Mouse (Mus musculus): ENCODE data around the gene Bahd1. TPM values are rescaled to one million over a fixed set of nuclear protein-coding genes. Genes with fewer than 3 reads are reported as not detected.

Bahd1 gene
- polyA plus RNA-seq, 1 experiment from 2014 or later: 2.8 TPM

DNA sequence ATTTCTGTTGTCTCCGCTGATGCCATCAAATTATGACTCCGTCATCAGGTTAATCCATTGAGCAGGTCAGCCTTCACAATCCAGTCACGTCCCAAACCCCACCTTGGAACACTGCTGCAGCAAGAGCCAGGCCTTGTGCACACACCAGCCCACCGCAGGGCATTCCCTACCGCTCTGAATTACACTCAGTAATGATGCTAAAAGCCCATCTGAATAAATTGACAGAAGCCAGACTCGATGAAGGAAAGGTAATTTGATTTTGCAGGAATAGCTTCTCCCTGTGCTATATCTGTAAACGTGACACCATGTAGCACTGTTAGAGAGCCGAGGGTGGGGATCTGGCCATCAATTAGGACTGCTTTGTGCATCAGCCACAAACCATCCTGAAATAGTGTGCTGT, 24.9 kb upstream of the Bahd1 start:
- no peak for ATAC-seq (ENCODE audit: low read depth)
- WGBS: 91% methylated on average over 8 of the region's 8 CpGs

DNA sequence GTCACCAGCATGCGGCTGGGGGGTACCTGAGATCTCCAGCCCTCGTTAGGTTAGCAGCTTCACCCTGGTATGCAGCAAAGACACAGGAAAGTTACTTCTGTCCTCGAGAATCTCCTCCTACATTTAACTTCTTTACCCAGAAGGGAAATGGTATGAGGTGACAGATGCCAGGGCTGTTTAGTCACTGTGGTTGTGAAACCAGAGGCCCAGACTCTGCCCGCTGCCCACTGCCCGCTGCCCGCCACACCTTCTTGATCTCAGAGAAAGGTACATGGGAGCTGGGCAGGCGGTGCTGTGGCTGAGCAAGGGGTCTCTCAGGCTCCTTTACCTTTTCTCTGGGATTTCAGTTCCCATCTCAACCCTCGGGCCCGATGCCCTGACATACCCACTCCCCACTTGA, 23.7 kb upstream of the Bahd1 start:
- 92% methylated on average over 9 of the region's 9 CpGs for WGBS
- Histone ChIP-seq H3K27ac (ENCODE audit: low read length) (no peak overlapping the region), H3K4me3 (ENCODE audit: low read length) (no peak overlapping the region), H3K4me1 (replicated peaks; ENCODE audit: control insufficient read depth, insufficient read depth, low read length) (peaks cover 5% of the 10 kb centered on the region; the same call in 1 of the 2 replicates), H3K4me2 (ENCODE audit: low read depth, low read length) (no peak overlapping the region), H3K36me3 (ENCODE audit: control insufficient read depth, insufficient read depth, low read length) (peaks cover 20% of the 10 kb centered on the region), H3K9ac (ENCODE audit: low read length) (no peak overlapping the region), H3K27me3 (ENCODE audit: control insufficient read depth, insufficient read depth, low read depth, low read length) (no peaks in the 10 kb centered on the region), H3K9me3 (ENCODE audit: control insufficient read depth, low read length) (no peaks in the 10 kb centered on the region)
- no peak for ATAC-seq (ENCODE audit: low read depth)

More for the DNA sequence above, 24.9 kb upstream of the Bahd1 start:
- H3K27me3 ChIP-seq (ENCODE audit: control insufficient read depth, insufficient read depth, low read depth, low read length): no peaks in the 10 kb centered on the region
- peaks cover 18% of the 10 kb centered on the region for H3K36me3 ChIP-seq (ENCODE audit: control insufficient read depth, insufficient read depth, low read length)
- H3K9me3 ChIP-seq (ENCODE audit: control insufficient read depth, low read length): no peaks in the 10 kb centered on the region
- no peak overlapping the region for H3K27ac ChIP-seq (ENCODE audit: low read length)
- peaks cover 15% of the 10 kb centered on the region; the same call in 1 of the 2 replicates for H3K4me1 ChIP-seq (replicated peaks; ENCODE audit: control insufficient read depth, insufficient read depth, low read length)
- H3K4me2 ChIP-seq (ENCODE audit: low read depth, low read length): no peak overlapping the region
- no peak overlapping the region for H3K4me3 ChIP-seq (ENCODE audit: low read length)
- H3K9ac ChIP-seq (ENCODE audit: low read length): no peak overlapping the region

DNA sequence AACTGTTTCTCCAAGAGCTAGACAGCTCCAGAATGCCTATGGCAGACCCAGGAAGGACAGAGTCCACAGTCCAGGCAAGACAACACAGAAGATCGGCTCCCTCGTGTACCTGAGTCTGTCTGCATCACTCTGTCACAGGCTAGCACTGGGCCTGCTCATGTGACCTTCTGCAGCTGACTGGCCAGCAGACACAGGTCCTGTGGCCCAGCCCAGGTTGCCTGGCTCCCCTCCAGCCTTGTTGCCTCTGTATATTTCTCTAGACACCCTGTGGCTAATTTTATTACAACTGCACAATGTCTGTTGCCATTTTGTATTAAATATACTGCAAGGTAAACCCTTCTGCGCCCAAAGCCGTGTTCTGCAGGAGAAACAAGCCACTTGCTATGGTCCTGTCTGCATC, 19.2 kb upstream of the Bahd1 start:
- Histone ChIP-seq H3K4me2 (ENCODE audit: low read depth, low read length) (no peak overlapping the region), H3K36me3 (ENCODE audit: control insufficient read depth, insufficient read depth, low read length) (peaks cover 13% of the 10 kb centered on the region; the same call in 1 of the 2 replicates), H3K9me3 (ENCODE audit: control insufficient read depth, low read length) (no peaks in the 10 kb centered on the region), H3K27ac (ENCODE audit: low read length) (no peak overlapping the region), H3K27me3 (ENCODE audit: control insufficient read depth, insufficient read depth, low read depth, low read length) (peaks cover 14% of the 10 kb centered on the region), H3K9ac (ENCODE audit: low read length) (no peak overlapping the region), H3K4me1 (replicated peaks; ENCODE audit: control insufficient read depth, insufficient read depth, low read length) (no peaks in the 10 kb centered on the region; the same call in 1 of the 2 replicates), H3K4me3 (ENCODE audit: low read length) (no peak overlapping the region)
- no peak for ATAC-seq (ENCODE audit: low read depth)
- 77% methylated on average over 4 of the region's 4 CpGs for WGBS

DNA sequence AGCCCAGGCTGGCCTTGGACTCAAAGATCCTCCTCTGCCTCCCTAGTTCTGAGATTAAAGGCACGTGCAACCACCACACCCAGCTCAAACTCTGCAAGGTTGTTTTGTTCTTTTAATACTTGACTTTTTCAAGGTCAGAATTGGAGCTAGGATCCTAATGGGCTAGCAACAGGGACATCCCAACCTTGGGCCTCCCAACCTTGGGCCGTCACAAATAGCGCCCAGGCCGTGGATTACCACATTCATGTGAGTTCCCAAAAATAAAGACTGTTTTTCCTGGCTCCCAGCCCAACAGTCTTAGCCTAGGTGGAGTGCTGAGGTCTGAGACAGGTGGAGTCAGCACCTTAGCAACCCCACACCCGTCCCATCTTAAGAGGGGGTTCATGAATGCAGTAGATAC, 18.2 kb upstream of the Bahd1 start:
- Histone ChIP-seq H3K27me3 (ENCODE audit: control insufficient read depth, insufficient read depth, low read depth, low read length) (peaks cover 20% of the 10 kb centered on the region), H3K4me2 (ENCODE audit: low read depth, low read length) (no peak overlapping the region), H3K36me3 (ENCODE audit: control insufficient read depth, insufficient read depth, low read length) (peaks cover 13% of the 10 kb centered on the region; the same call in 1 of the 2 replicates), H3K9ac (ENCODE audit: low read length) (no peak overlapping the region), H3K27ac (ENCODE audit: low read length) (no peak overlapping the region), H3K9me3 (ENCODE audit: control insufficient read depth, low read length) (no peaks in the 10 kb centered on the region), H3K4me1 (replicated peaks; ENCODE audit: control insufficient read depth, insufficient read depth, low read length) (no peaks in the 10 kb centered on the region; the same call in 1 of the 2 replicates), H3K4me3 (ENCODE audit: low read length) (no peak overlapping the region)
- 85% methylated on average over 5 of the region's 5 CpGs for WGBS
- ATAC-seq (ENCODE audit: low read depth): no peak

DNA sequence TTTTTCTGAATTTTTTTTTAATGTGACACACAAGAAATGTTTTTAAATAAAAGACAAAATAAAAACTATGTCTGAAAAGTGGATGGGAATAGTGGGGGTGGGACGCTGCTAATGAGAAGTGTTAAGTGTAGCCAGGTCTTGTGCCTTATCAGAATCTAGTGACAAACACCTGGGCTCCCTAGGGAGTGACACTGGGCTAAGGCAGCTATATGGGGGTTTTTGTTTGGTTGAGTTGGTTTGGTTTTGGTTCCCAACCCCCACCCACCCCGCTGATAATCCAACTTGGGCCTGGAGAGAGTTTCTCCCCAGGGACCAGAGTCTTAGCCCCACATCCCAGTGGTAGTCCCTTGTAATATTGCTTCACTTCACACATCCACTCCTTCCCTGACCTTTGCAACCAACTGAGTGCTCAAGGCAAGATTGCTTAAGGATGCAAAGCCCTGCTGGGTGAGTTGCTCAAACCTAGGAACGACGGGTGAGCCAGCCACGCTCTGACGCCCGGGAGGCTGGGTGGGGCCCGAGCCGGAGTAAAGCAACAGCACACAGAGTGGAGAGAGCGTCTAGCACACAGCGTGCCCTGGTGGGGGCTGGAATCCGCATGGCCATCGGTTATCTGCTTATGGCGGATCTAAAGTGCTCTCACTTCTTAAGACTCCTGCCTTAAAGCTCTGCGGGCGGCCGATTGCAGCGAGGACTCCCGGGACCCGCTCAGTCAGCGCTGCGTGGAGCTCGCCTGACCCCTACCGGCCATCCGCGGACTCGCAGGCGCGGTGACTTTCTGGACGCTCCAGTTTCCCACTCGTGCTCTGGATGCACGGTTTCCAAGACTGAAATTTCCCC, 17.1 kb upstream of the Bahd1 start:
- Histone ChIP-seq H3K36me3 (ENCODE audit: control insufficient read depth, insufficient read depth, low read length) (peaks cover 5% of the 10 kb centered on the region; the same call in 1 of the 2 replicates), H3K4me2 (ENCODE audit: low read depth, low read length) (peak overlapping the region; percentile 67), H3K9me3 (ENCODE audit: control insufficient read depth, low read length) (no peaks in the 10 kb centered on the region), H3K4me1 (replicated peaks; ENCODE audit: control insufficient read depth, insufficient read depth, low read length) (peaks cover 4% of the 10 kb centered on the region), H3K27ac (ENCODE audit: low read length) (peak overlapping the region; percentile 10; the same call in 1 of the 2 replicates), H3K4me3 (ENCODE audit: low read length) (peak overlapping the region; percentile 34), H3K9ac (ENCODE audit: low read length) (peak overlapping the region; percentile 64), H3K27me3 (ENCODE audit: control insufficient read depth, insufficient read depth, low read depth, low read length) (peaks cover 25% of the 10 kb centered on the region)
- 3% methylated on average over 32 of the region's 32 CpGs for WGBS
- ATAC-seq (ENCODE audit: low read depth): peak; percentile 91

DNA sequence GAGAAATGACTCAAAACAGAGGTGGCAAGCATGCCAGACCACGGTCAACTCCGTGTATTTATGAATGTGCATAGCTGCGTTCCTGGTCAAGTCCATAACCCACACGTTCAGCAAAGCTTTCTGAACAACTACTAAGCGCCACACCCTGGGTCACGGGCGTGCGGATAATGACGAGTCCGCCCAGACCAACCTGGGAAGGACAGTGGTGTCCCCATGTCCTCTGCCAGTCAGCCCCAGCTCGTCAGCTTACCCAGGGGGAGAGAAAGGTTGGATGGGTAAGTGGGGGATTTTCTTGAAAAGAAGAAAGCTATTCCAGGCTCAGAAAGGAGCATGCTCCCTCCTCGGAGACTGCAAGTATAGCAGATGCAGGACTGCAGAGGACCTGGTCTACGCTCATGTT, 12.7 kb upstream of the Bahd1 start:
- Histone ChIP-seq H3K27me3 (ENCODE audit: control insufficient read depth, insufficient read depth, low read depth, low read length) (peaks cover 25% of the 10 kb centered on the region), H3K27ac (ENCODE audit: low read length) (no peak overlapping the region), H3K4me3 (ENCODE audit: low read length) (no peak overlapping the region), H3K36me3 (ENCODE audit: control insufficient read depth, insufficient read depth, low read length) (no peaks in the 10 kb centered on the region), H3K4me1 (replicated peaks; ENCODE audit: control insufficient read depth, insufficient read depth, low read length) (peaks cover 4% of the 10 kb centered on the region), H3K4me2 (ENCODE audit: low read depth, low read length) (no peak overlapping the region), H3K9ac (ENCODE audit: low read length) (no peak overlapping the region), H3K9me3 (ENCODE audit: control insufficient read depth, low read length) (no peaks in the 10 kb centered on the region)
- no peak for ATAC-seq (ENCODE audit: low read depth)
- 54% methylated on average over 13 of the region's 13 CpGs for WGBS

DNA sequence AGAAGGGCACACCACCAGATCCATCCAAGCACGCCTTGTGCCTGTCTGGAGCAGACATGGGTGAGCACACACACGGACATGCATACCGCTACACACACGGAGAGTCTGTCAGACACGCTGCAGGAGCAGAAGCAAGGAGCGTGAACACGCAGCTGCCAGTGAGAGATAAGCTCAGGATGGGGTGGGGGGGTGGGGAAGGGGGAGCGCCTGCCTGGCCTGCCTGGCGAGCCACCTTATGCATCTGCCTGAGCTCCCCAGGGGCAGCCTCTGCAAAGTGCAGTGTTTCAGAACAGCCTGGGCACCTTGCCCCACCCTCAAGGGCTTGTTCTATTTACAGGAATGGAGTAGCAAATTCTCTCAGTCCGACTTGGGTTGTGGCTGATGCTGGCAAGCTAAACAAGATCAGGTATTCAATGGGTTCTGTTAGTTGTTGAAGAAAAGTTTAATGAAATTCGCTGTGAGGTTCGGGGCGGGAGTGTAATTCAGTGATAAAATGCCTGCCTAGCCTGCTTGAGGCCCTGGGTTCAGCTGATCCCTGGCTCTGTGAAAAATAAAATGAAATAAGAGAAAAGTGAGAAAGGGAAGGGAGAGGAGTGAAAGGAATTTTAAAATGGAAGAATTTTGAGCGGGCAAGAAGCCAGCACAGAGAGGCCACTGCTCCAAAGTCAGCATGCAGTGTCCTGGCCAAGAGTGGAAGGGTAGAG, 12.2 kb upstream of the Bahd1 start:
- H3K27me3 ChIP-seq (ENCODE audit: control insufficient read depth, insufficient read depth, low read depth, low read length): peaks cover 25% of the 10 kb centered on the region
- H3K27ac ChIP-seq (ENCODE audit: low read length): no peak overlapping the region
- no peak overlapping the region for H3K4me3 ChIP-seq (ENCODE audit: low read length)
- peaks cover 4% of the 10 kb centered on the region for H3K4me1 ChIP-seq (replicated peaks; ENCODE audit: control insufficient read depth, insufficient read depth, low read length)
- H3K9me3 ChIP-seq (ENCODE audit: control insufficient read depth, low read length): no peaks in the 10 kb centered on the region
- H3K4me2 ChIP-seq (ENCODE audit: low read depth, low read length): no peak overlapping the region
- no peaks in the 10 kb centered on the region for H3K36me3 ChIP-seq (ENCODE audit: control insufficient read depth, insufficient read depth, low read length)
- no peak for ATAC-seq (ENCODE audit: low read depth)
- no peak overlapping the region for H3K9ac ChIP-seq (ENCODE audit: low read length)
- WGBS: 20% methylated on average over 12 of the region's 14 CpGs

DNA sequence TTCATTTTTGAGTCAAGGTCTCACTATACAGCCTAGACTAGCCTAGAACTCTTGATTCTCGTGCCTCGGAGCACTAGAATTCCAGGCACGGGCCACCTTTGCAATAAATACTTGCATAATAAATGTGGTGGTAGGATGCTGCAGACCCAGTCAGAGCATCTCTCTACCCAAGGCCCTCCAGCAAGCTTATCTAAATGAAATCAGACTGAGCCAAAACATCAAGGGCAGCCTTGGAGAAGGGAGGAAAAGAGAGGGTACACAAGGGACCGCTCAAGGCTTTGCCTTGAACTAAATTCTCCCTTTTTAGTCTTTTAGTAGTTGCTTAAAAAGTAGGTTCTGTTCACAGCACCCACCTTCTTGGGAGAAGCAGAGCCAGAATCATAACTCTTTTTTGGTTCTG, 9.0 kb upstream of the Bahd1 start:
- peaks cover 6% of the 10 kb centered on the region for H3K4me1 ChIP-seq (replicated peaks; ENCODE audit: control insufficient read depth, insufficient read depth, low read length)
- no peak overlapping the region for H3K9ac ChIP-seq (ENCODE audit: low read length)
- no peaks in the 10 kb centered on the region for H3K36me3 ChIP-seq (ENCODE audit: control insufficient read depth, insufficient read depth, low read length)
- 84% methylated on average over 4 of the region's 4 CpGs for WGBS
- H3K4me2 ChIP-seq (ENCODE audit: low read depth, low read length): no peak overlapping the region
- H3K9me3 ChIP-seq (ENCODE audit: control insufficient read depth, low read length): no peaks in the 10 kb centered on the region
- peaks cover 30% of the 10 kb centered on the region for H3K27me3 ChIP-seq (ENCODE audit: control insufficient read depth, insufficient read depth, low read depth, low read length)
- H3K27ac ChIP-seq (ENCODE audit: low read length): no peak overlapping the region
- ATAC-seq (ENCODE audit: low read depth): no peak
- no peak overlapping the region for H3K4me3 ChIP-seq (ENCODE audit: low read length)
